Mouse (Mus musculus) heart, embryonic 11.5 days (tissue): ENCODE measurements around the gene Irak1. TPM values are rescaled to one million over a fixed set of nuclear protein-coding genes. Genes with fewer than 3 reads are reported as not detected.

ENCODE experiments used
- ATAC-seq: fragments of 200-750 bp; cut with Nextera tagmentation; replicated peaks from 2 replicates; pipeline ENCODE4 v1.8.0; 2017; ENCODE audit warnings: moderate library complexity; ENCODE audit not compliant: insufficient number of reproducible peaks, low FRiP score, low TSS enrichment
- H3K27ac ChIP-seq: fragments of 300-500 bp; sonication (generic); 2 replicates; pipeline ENCODE4 v1.5.1; 2014; ENCODE audit warnings: mild to moderate bottlenecking, low read depth, low read length
- H3K27me3 ChIP-seq: fragments of 300-500 bp; sonication (generic); 2 replicates; pipeline ENCODE4 v1.6.1; 2014; ENCODE audit warnings: mild to moderate bottlenecking, low read length, mixed read lengths; ENCODE audit not compliant: control insufficient read depth, insufficient read depth
- H3K36me3 ChIP-seq: fragments of 300-500 bp; sonication (generic); 2 replicates; pipeline ENCODE4 v1.6.1; 2014; ENCODE audit warnings: mild to moderate bottlenecking, low read length, moderate library complexity, mixed read lengths; ENCODE audit not compliant: control insufficient read depth, insufficient read depth
- H3K4me1 ChIP-seq: fragments of 300-500 bp; sonication (generic); 2 replicates; pipeline ENCODE4 v1.6.1; 2014; ENCODE audit warnings: low read length; ENCODE audit not compliant: control insufficient read depth, insufficient read depth
- H3K4me2 ChIP-seq: fragments of 300-500 bp; sonication (generic); 2 replicates; pipeline ENCODE4 v1.6.1; 2014; ENCODE audit warnings: mild to moderate bottlenecking, moderate library complexity
- H3K4me3 ChIP-seq: fragments of 300-500 bp; sonication (generic); 2 replicates; pipeline ENCODE4 v1.5.1; 2014; ENCODE audit warnings: low read depth, low read length
- H3K9ac ChIP-seq: fragments of 300-500 bp; sonication (generic); 2 replicates; pipeline ENCODE4 v1.6.1; 2014; ENCODE audit warnings: mild to moderate bottlenecking, low read depth, low read length, moderate library complexity
- H3K9me3 ChIP-seq: fragments of 300-500 bp; sonication (generic); replicated peaks from 2 replicates; pipeline ENCODE4 v1.6.1; 2016; ENCODE audit warnings: low read length; ENCODE audit not compliant: control insufficient read depth
- WGBS: fragments of 180-500 bp; shearing (Covaris S2); extraction: QIAGEN DNeasy Blood & Tissue Kit; methylation state at CpG from one replicate; pipeline ENCODE4 v1.1.7; 2014; ENCODE audit not compliant: insufficient replicate concordance; 5-methylcytosine and 5-hydroxymethylcytosine counted together
- polyA plus RNA-seq: library from polyadenylated mRNA; unstranded; fragments of >200 nt; fragmentation: Nextera tagmentation; extraction: Ambion mirVana; gene quantifications from 2 replicates; pipeline ENCODE4 v1.2.1, GENCODE M21; 2014

Irak1 gene
- polyA plus RNA-seq, 1 experiment from 2014 or later = 40.7 TPM

- Histone ChIP-seq H3K4me2 (no peak overlapping the region), H3K4me1 (no peaks in the 10 kb centered on the region; the same call in 1 of the 2 replicates), H3K27me3 (no peaks in the 10 kb centered on the region), H3K27ac (peak overlapping the region; percentile 46; the same call in 1 of the 2 replicates), H3K4me3 (no peak overlapping the region), H3K9me3 (no peaks in the 10 kb centered on the region), H3K9ac (no peak overlapping the region), H3K36me3 (no peaks in the 10 kb centered on the region)
- ATAC-seq = no peak
- 55% methylated on average over 2 of the region's 2 CpGs for WGBS
Observed at GRCm38 (mm10) chrX:73969729-73970128, 54.0 kb downstream of the Irak1 start.

- no peak overlapping the region for H3K27ac ChIP-seq
- H3K27me3 ChIP-seq = no peaks in the 10 kb centered on the region
- no peaks in the 10 kb centered on the region for H3K9me3 ChIP-seq
- no peak overlapping the region for H3K4me2 ChIP-seq
- ATAC-seq = no peak
- H3K9ac ChIP-seq = no peak overlapping the region
- peaks cover 5% of the 10 kb centered on the region; the same call in 1 of the 2 replicates for H3K4me1 ChIP-seq
- no peaks in the 10 kb centered on the region for H3K36me3 ChIP-seq
- 48% methylated on average over 1 of the region's 1 CpGs for WGBS
- no peak overlapping the region for H3K4me3 ChIP-seq
Observed at GRCm38 (mm10) chrX:73969167-73969566, 54.6 kb downstream of the Irak1 start.

GRCm38 (mm10) chrX:73967177-73968075 is 56.3 kb downstream of the Irak1 start:
- Histone ChIP-seq H3K4me1 (peaks cover 11% of the 10 kb centered on the region; the same call in 1 of the 2 replicates), H3K27ac (peak overlapping the region; percentile 98), H3K36me3 (no peaks in the 10 kb centered on the region), H3K4me2 (peak overlapping the region; percentile 59), H3K9me3 (no peaks in the 10 kb centered on the region), H3K27me3 (no peaks in the 10 kb centered on the region), H3K9ac (peak overlapping the region; percentile 87), H3K4me3 (peak overlapping the region; percentile 70)
- WGBS = 11% methylated on average over 49 of the region's 60 CpGs
- peak; percentile 76 for ATAC-seq

- 9% methylated on average over 58 of the region's 58 CpGs for WGBS
- ATAC-seq = peak; percentile 72
Observed at GRCm38 (mm10) chrX:73966248-73967176, 57.2 kb downstream of the Irak1 start, which contains the start of gene Hcfc1. Hcfc1 (minus strand) TSS chrX:73966357.

GRCm38 (mm10) chrX:73965307-73965706 is 58.4 kb downstream of the Irak1 start:
- H3K27me3 ChIP-seq = no peaks in the 10 kb centered on the region
- WGBS = 16% methylated on average over 20 of the region's 20 CpGs

More at GRCm38 (mm10) chrX:73966248-73967176, 57.2 kb downstream of the Irak1 start, which contains the start of gene Hcfc1:
- Histone ChIP-seq H3K27me3 (no peaks in the 10 kb centered on the region), H3K9me3 (no peaks in the 10 kb centered on the region), H3K4me1 (peaks cover 11% of the 10 kb centered on the region; the same call in 1 of the 2 replicates), H3K27ac (peak within 1 kb of the TSS; percentile 98), H3K36me3 (no peaks in the 10 kb centered on the region), H3K4me3 (peak within 1 kb of the TSS; percentile 70), H3K4me2 (peak within 1 kb of the TSS; percentile 70), H3K9ac (peak within 1 kb of the TSS; percentile 87)

GRCm38 (mm10) chrX:73964363-73964762 is 59.4 kb downstream of the Irak1 start:
- Histone ChIP-seq H3K27ac (no peak overlapping the region), H3K4me3 (peak overlapping the region; percentile 70), H3K9me3 (no peaks in the 10 kb centered on the region), H3K4me2 (peak overlapping the region; percentile 70), H3K27me3 (no peaks in the 10 kb centered on the region), H3K9ac (peak overlapping the region; percentile 87), H3K4me1 (peaks cover 11% of the 10 kb centered on the region; the same call in 1 of the 2 replicates), H3K36me3 (no peaks in the 10 kb centered on the region)
- WGBS = 51% methylated on average over 3 of the region's 3 CpGs
- ATAC-seq = no peak

More at GRCm38 (mm10) chrX:73965307-73965706, 58.4 kb downstream of the Irak1 start:
- ATAC-seq = no peak
- H3K36me3 ChIP-seq = no peaks in the 10 kb centered on the region
- no peaks in the 10 kb centered on the region for H3K9me3 ChIP-seq
- peak overlapping the region; percentile 70 for H3K4me3 ChIP-seq
- peak overlapping the region; percentile 70 for H3K4me2 ChIP-seq
- H3K27ac ChIP-seq = peak overlapping the region; percentile 98
- H3K9ac ChIP-seq = peak overlapping the region; percentile 87
- peaks cover 11% of the 10 kb centered on the region; the same call in 1 of the 2 replicates for H3K4me1 ChIP-seq
